Mouse (Mus musculus) hindbrain, embryonic 11.5 days (tissue): ENCODE measurements at regions not wholly inside any gene's neighbourhood (a gene's known extent, or its start where the extent isn't known, plus 50 kb on each side); places are given as distances from the start of the nearest gene placed in this dataset.
"Not testable (repeated sequence)": the region's sequence is repeated elsewhere in the genome, so short reads cannot be mapped to it uniquely, and the experiment has no call there.

Experiments
- ATAC-seq: fragments of 200-750 bp; cut with Nextera tagmentation; 2 replicates; pipeline ENCODE4 v1.8.0; 2017; ENCODE audit warnings: mild to moderate bottlenecking, moderate TSS enrichment, moderate library complexity; ENCODE audit not compliant: low FRiP score
- DNase-seq: peaks from one replicate; pipeline ENCODE4 v3.0.0-alpha.2; 2015; ENCODE audit warnings: low spot score
- H3K27ac ChIP-seq: fragments of 300-500 bp; sonication (generic); 2 replicates; pipeline ENCODE4 v1.5.1; 2014; ENCODE audit warnings: mild to moderate bottlenecking, low read depth, low read length
- H3K27me3 ChIP-seq: fragments of 300-500 bp; sonication (generic); 2 replicates; pipeline ENCODE4 v1.6.1; 2014; ENCODE audit warnings: mild to moderate bottlenecking, low read length, moderate library complexity, mixed read lengths; ENCODE audit not compliant: control insufficient read depth, insufficient read depth
- H3K36me3 ChIP-seq: fragments of 300-500 bp; sonication (generic); 2 replicates; pipeline ENCODE4 v1.6.1; 2014; ENCODE audit warnings: mild to moderate bottlenecking, low read length, moderate library complexity, mixed read lengths; ENCODE audit not compliant: control insufficient read depth, insufficient read depth
- H3K4me1 ChIP-seq: fragments of 300-500 bp; sonication (generic); replicated peaks from 2 replicates; pipeline ENCODE4 v1.6.1; 2014; ENCODE audit warnings: low read length, mixed read lengths; ENCODE audit not compliant: control insufficient read depth, insufficient read depth
- H3K4me2 ChIP-seq: fragments of 300-500 bp; sonication (generic); replicated peaks from 2 replicates; pipeline ENCODE4 v1.6.1; 2014; ENCODE audit warnings: mild to moderate bottlenecking, low read depth, low read length
- H3K4me3 ChIP-seq: fragments of 300-500 bp; sonication (generic); 2 replicates; pipeline ENCODE4 v1.5.1; 2014; ENCODE audit warnings: low read depth, low read length
- H3K9ac ChIP-seq: fragments of 300-500 bp; sonication (generic); 2 replicates; pipeline ENCODE4 v1.6.1; 2014; ENCODE audit warnings: low read depth, low read length
- H3K9me3 ChIP-seq: fragments of 300-500 bp; sonication (generic); 2 replicates; pipeline ENCODE4 v1.6.1; 2016; ENCODE audit warnings: low read length; ENCODE audit not compliant: control insufficient read depth
- WGBS: fragments of 180-500 bp; shearing (Covaris S2); extraction: QIAGEN DNeasy Blood & Tissue Kit; methylation state at CpG from one replicate; pipeline ENCODE4 v1.1.7; 2014; 5-methylcytosine and 5-hydroxymethylcytosine counted together

GRCm38 (mm10) chr14:37440874-37441273 is 305.8 kb upstream of the Ghitm start:
- no peaks in the 10 kb centered on the region for H3K27me3 ChIP-seq
- ATAC-seq = no peak
- H3K4me1 ChIP-seq = no peaks in the 10 kb centered on the region
- no peaks in the 10 kb centered on the region for H3K36me3 ChIP-seq
- H3K9me3 ChIP-seq = no peaks in the 10 kb centered on the region
- no peak overlapping the region for H3K27ac ChIP-seq
- H3K9ac ChIP-seq = no peak overlapping the region
- no peak overlapping the region for H3K4me3 ChIP-seq
- no peak for DNase-seq
- H3K4me2 ChIP-seq = no peak overlapping the region
- WGBS = 88% methylated on average over 2 of the region's 2 CpGs

- H3K4me3 ChIP-seq = no peak overlapping the region
- H3K27ac ChIP-seq = no peak overlapping the region
- H3K4me1 ChIP-seq = no peaks in the 10 kb centered on the region
- no peaks in the 10 kb centered on the region for H3K27me3 ChIP-seq
- 71% methylated on average over 1 of the region's 1 CpGs for WGBS
- DNase-seq (no peak), ATAC-seq (no peak)
- H3K36me3 ChIP-seq = no peaks in the 10 kb centered on the region
- H3K9me3 ChIP-seq = no peaks in the 10 kb centered on the region
- H3K4me2 ChIP-seq = no peak overlapping the region
- H3K9ac ChIP-seq = no peak overlapping the region
Measured at GRCm38 (mm10) chr14:37430656-37431055, 295.6 kb upstream of the Ghitm start.

- Histone ChIP-seq H3K4me2 (no peak overlapping the region), H3K9me3 (no peaks in the 10 kb centered on the region), H3K4me1 (no peaks in the 10 kb centered on the region), H3K27me3 (no peaks in the 10 kb centered on the region), H3K36me3 (no peaks in the 10 kb centered on the region), H3K27ac (no peak overlapping the region), H3K9ac (no peak overlapping the region), H3K4me3 (no peak overlapping the region)
- ATAC-seq (no peak), DNase-seq (no peak)
Measured at GRCm38 (mm10) chr14:37425506-37425905, 290.4 kb upstream of the Ghitm start.

- ATAC-seq (no peak), DNase-seq (no peak)
- Histone ChIP-seq H3K9me3 (no peaks in the 10 kb centered on the region), H3K9ac (no peak overlapping the region), H3K27ac (no peak overlapping the region), H3K36me3 (no peaks in the 10 kb centered on the region), H3K4me1 (no peaks in the 10 kb centered on the region), H3K4me2 (no peak overlapping the region), H3K4me3 (no peak overlapping the region), H3K27me3 (no peaks in the 10 kb centered on the region)
- 74% methylated on average over 2 of the region's 2 CpGs for WGBS
Measured at GRCm38 (mm10) chr14:37421566-37421965, 286.5 kb upstream of the Ghitm start.

GRCm38 (mm10) chr14:37412583-37412982 is 277.5 kb upstream of the Ghitm start:
- not testable (repeated sequence) for ATAC-seq
- 50% methylated on average over 1 of the region's 1 CpGs for WGBS

GRCm38 (mm10) chr14:37371972-37372371 is 236.9 kb upstream of the Ghitm start:
- Histone ChIP-seq H3K9me3 (no peaks in the 10 kb centered on the region), H3K36me3 (no peaks in the 10 kb centered on the region), H3K9ac (no peak overlapping the region), H3K4me1 (no peaks in the 10 kb centered on the region), H3K4me2 (no peak overlapping the region), H3K4me3 (no peak overlapping the region), H3K27me3 (no peaks in the 10 kb centered on the region), H3K27ac (no peak overlapping the region)
- ATAC-seq (no peak), DNase-seq (no peak)
- WGBS = 91% methylated on average over 1 of the region's 1 CpGs

More at GRCm38 (mm10) chr14:37412583-37412982, 277.5 kb upstream of the Ghitm start:
- not testable (repeated sequence) for H3K4me1 ChIP-seq, H3K9me3 ChIP-seq, H3K27ac ChIP-seq, H3K9ac ChIP-seq, H3K27me3 ChIP-seq, DNase-seq, H3K4me3 ChIP-seq, H3K4me2 ChIP-seq, H3K36me3 ChIP-seq

- ATAC-seq (no peak), DNase-seq (no peak)
- Histone ChIP-seq H3K27me3 (no peaks in the 10 kb centered on the region), H3K36me3 (no peaks in the 10 kb centered on the region), H3K4me2 (no peak overlapping the region), H3K27ac (no peak overlapping the region), H3K4me3 (no peak overlapping the region), H3K9me3 (no peaks in the 10 kb centered on the region), H3K9ac (no peak overlapping the region), H3K4me1 (no peaks in the 10 kb centered on the region)
- WGBS = 80% methylated on average over 3 of the region's 3 CpGs
Measured at GRCm38 (mm10) chr14:37361896-37362295, 226.8 kb upstream of the Ghitm start.

GRCm38 (mm10) chr14:37355968-37356704 is 221.1 kb upstream of the Ghitm start:
- WGBS = 38% methylated on average over 9 of the region's 9 CpGs
- H3K4me1 ChIP-seq = no peaks in the 10 kb centered on the region

GRCm38 (mm10) chr14:37323392-37323791 is 188.3 kb upstream of the Ghitm start:
- Histone ChIP-seq H3K27me3 (no peaks in the 10 kb centered on the region), H3K4me2 (no peak overlapping the region), H3K4me3 (no peak overlapping the region), H3K4me1 (no peaks in the 10 kb centered on the region), H3K9me3 (no peaks in the 10 kb centered on the region), H3K27ac (no peak overlapping the region), H3K36me3 (no peaks in the 10 kb centered on the region), H3K9ac (no peak overlapping the region)
- ATAC-seq = no peak
- DNase-seq = no peak
- WGBS = 68% methylated on average over 4 of the region's 4 CpGs

More at GRCm38 (mm10) chr14:37355968-37356704, 221.1 kb upstream of the Ghitm start:
- Histone ChIP-seq H3K9ac (no peak overlapping the region), H3K36me3 (no peaks in the 10 kb centered on the region), H3K4me2 (no peak overlapping the region), H3K9me3 (no peaks in the 10 kb centered on the region), H3K27me3 (no peaks in the 10 kb centered on the region), H3K27ac (no peak overlapping the region), H3K4me3 (no peak overlapping the region)
- DNase-seq (peak; percentile 80), ATAC-seq (peak; percentile 93)
